Mouse (Mus musculus): ENCODE data around the gene Rnf38. TPM values are rescaled to one million over a fixed set of nuclear protein-coding genes. Genes with fewer than 3 reads are reported as not detected.

Rnf38 gene
- total RNA-seq, 2 experiments from 2014 or later: 111 to 113 TPM

DNA sequence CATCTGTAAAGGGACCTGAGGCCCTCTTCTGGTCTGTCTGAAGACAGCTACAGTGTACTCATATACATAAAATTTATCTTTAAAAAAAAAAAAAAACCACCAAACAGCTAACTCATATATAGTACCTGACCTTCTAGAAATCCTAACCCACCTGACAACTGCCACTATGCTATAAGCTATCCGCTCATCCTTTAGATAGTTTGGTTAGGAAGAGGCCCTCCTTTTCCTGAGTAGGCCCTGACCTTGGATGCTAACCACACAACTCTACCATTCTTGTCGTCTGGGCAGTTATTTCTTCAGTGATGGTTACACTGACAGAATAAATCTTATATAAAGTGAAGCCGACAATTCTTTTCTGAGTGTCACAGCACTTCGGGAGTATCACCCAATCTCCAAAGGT, 80.7 kb downstream of the Rnf38 start:
- intact Hi-C loops (cut with DNase I): no loop called here
- DNase-seq: no peak

DNA sequence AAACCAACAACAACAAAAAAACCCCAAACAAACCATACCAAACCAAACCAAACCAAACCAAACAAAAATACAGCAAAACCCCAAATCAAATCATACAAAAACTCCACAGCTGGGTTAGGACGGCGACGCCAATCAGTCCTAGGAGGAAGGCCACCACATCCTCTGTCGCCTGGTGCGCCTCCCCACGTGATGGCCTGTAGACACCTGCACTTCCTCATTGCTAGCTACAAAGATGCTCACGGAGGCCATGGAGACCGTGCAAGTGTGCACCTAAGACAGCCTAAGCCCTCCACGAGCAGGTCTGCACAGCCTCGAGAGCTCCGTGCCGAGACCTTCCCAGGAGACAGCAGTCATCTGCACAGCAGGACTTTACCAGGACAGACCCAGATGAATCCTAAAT, 106.8 kb downstream of the Rnf38 start:
- DNase-seq: no peak
- intact Hi-C loops (cut with DNase I): no loop called here

DNA sequence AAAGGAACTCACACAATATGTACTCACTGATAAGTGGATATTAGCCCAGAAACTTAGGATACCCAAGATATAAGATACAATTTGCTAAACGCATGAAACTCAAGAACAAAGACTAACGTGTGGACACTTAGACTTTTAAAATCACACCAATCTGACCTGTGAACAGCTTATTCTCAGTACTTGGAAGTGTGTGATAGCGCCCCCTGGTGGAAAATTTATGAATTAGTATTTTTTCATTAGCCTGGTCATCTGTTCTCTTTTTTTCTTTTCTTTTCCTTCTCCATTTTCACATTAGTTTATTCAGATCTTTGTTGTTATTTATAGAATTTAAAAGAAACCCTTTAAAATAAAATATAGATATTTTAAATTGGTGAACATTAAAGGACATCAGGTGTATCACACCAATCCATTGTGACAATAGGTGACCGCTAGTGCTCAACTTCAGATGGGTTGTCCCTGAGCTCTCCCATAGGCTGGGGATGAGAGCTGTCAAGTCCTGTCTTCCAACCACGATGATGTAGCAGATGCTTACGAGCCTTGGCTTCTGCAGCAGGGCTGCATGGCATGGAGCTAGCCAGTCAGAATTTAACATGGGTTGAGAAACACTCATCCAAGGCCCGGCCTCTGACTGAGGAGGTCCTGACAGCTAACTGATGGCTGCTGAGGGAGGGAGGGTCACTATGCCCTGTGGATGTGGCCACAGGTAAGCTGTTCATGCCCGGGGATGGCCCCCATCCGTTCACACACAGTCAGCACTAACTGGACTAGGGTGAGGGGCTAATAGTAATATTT, 114.0 kb downstream of the Rnf38 start:
- intact Hi-C loops (cut with DNase I): no loop called here
- DNase-seq: no peak

DNA sequence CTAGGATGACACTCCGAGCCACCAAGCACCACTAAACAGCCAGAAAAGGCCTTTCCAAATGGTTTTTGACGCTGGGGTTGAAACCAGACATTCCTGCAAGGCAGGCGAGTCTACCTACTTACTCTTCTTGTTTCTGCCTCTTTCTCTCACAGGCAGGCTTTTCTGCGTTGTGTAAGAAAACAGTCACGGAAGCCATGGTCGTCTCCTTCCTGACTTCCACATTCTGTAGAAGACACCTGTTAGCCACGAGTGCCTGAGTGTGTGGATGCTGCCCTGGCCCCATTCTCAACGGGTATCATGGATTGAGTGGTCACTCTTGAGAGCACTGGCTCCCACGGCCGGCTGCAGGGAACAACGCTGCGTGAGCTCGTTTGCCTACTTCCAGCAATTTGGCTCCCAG, 118.5 kb downstream of the Rnf38 start:
- DNase-seq: no peak
- intact Hi-C loops (cut with DNase I): no loop called here

GRCm38 (mm10) chr4:44113393-44114138, 120.0 kb downstream of the Rnf38 start:
- no peak for DNase-seq
- intact Hi-C loops (cut with DNase I): loop anchor here (5.0 kb wide), 1 partner anchor 36 kb away; no protein-coding TSS in a partner anchor

GRCm38 (mm10) chr4:44112741-44113140, 120.8 kb downstream of the Rnf38 start:
- intact Hi-C loops (cut with DNase I): loop anchor here (5.0 kb wide), 1 partner anchor 35 kb away; no protein-coding TSS in a partner anchor
- no peak for DNase-seq

DNA sequence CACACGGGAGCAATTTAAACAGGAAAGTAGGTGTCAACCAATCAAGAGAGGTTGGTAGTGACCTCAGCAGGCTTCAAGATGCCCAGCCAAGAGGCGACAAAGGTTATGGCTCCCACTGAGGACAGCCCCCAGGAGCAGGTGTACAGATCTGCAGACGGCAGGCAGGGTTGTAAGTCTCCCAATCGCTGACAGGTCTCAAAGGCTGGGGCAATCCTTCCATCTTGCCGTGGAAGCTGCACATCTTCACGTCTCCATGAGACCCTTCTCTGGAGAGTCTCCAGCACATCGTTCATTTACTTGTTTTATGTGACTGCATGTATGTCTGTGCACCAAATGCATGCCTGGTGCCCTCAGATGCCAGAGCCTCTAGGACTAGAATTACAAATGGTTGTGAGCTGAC, 122.8 kb downstream of the Rnf38 start:
- DNase-seq: no peak
- intact Hi-C loops (cut with DNase I): loop anchor here (5.0 kb wide), 1 partner anchor 33 kb away; no protein-coding TSS in a partner anchor

DNA sequence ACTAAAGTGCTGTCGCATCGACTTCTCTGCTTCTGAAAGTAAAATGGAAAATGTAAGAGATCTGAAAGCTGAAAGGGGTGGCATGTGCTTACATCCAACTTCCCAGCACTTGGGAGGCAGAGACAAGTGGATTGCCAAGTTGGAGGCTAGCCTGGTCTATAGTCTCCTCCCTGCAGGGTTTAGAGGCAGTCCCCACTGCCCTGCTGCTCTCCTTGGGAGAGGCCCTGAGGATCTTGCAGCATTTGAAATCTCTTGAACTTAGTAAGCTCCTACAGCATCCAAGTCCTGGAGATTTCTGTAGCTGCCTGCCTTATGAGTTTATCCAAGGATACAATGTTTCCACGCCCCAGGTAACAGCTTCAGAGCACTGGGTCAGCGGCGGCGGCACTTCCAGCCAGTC, 125.3 kb downstream of the Rnf38 start:
- intact Hi-C loops (cut with DNase I): no loop called here
- no peak for DNase-seq

- DNase-seq: no peak
- intact Hi-C loops (cut with DNase I): no loop called here
Measured at GRCm38 (mm10) chr4:44107339-44107738, 126.2 kb downstream of the Rnf38 start.

DNA sequence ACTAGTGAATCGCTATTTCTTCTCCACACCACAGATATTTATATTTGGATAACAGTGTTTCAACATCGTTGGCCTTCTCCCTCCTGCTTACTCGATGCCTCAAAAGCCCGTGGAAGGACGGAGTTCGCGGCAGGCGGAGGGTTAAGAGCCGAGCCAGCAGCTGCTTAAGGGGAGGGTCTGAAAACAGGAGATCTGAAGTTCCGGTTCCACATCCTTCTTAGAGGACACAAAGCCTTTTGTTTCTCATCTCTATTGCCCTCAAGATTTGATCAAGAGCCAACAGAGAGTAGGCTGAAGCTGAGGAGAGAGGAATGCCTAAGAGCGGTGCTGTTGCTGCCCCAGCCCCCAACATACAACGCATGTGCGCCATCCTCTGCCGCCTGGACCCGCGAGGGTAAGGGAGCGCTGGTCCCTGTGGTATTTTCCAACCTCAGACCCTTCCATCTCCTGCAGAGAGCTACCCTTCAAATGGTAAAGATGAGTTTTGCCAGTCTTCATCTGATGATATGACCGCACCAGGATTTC, 127.2 kb downstream of the Rnf38 start:
- no peak for DNase-seq
- intact Hi-C loops (cut with DNase I): no loop called here

- no peak for DNase-seq
- intact Hi-C loops (cut with DNase I): no loop called here
Measured at GRCm38 (mm10) chr4:44104195-44104917, 129.2 kb downstream of the Rnf38 start.

- DNase-seq: no peak
- intact Hi-C loops (cut with DNase I): no loop called here
Measured at GRCm38 (mm10) chr4:44103620-44104019, 130.0 kb downstream of the Rnf38 start.

DNA sequence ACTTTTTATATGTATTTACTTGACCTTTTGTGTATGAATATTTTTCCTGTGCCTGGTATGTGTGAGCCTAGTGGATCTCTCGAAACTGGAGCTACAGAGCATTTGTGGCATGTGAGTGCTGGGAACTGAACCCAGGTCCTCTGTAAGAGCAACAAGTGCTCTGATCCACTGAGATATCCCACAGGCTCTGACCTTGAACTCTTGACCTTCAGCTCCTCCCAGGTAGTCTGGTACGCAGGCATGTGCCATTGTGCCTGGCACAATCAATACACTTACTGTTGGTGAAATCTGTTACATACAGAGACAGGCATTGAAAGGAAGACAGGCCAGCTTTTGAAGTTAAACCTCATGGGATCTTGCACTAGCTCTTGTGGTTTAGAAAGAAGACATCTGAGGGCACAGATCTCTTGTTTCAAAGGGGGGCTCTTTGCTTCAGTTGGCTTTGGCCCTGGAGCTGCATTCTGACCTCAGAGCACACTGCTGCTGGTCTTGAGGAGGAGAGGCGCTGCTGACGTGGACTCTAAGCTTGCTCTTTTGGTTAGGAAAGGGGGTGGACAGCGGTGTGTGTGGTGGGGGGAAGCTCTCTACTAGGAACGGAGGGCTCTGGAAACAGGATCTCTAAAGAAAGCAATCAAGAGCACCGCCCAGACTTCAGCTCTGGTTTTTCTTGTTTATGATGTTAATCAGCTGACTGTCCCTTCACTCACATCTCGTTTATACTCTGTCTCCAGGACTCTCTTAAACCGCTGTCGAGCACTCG, 135.8 kb downstream of the Rnf38 start:
- no peak for DNase-seq
- intact Hi-C loops (cut with DNase I): no loop called here

DNA sequence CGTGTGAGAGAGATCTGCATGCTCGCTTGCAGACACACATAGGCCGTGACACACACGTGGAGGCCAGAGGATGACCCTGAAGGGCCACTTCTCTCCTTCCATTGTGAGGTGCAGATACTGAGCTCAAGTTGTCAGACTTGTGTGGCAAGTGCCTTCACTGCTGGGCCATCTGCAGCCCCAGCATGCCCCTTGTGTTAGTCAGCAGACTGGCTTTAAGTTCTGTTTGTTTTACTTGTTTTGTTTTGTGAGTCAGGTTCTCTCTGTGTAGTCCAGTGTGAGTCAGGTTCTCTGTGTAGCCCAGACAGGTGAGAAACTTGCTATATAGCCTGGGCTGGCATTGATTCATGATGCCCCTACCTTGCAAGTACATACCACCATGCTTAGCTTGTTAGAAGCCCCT, 139.1 kb downstream of the Rnf38 start:
- no peak for DNase-seq
- intact Hi-C loops (cut with DNase I): no loop called here

DNA sequence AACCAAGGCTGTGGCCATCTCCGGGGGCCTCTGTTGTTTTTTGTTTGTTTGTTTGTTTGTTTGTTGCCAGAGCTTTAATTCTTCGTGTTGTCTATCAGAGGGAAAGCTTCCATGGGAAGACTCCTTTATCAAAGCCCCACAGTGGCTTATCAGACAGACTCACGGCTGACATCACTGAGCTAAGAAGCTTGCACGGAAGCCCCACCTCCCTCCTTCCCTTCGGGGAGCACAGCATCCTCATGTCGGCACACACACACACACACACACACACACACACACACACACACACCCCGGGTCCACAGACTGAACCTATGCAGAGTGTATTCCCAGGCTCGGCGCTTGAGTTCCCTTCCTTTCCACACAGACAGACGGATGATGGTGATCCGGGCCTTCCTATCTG, 141.2 kb downstream of the Rnf38 start:
- no peak for DNase-seq

DNA sequence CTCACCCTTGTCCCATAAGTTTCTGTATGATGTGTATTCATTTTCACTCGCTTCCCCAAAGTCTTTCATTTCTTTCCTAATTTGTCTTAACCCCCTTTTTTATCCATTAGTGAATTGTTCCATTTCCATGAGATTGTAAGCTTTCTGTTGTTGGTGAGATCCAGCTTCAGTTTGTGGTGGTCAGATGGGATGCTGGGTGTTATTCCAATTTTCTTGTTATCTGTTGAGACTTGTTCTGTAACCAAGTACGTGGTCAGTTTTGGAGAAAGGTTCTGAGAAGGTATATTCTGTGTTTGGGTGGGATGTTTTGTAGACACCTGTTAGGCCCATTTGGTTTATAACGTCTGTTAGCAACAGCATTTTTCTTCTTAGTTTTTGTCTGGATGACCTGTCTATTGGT, 148.0 kb downstream of the Rnf38 start:
- no peak for DNase-seq
- intact Hi-C loops (cut with DNase I): no loop called here

More for the DNA sequence above, 141.2 kb downstream of the Rnf38 start:
- intact Hi-C loops (cut with DNase I): no loop called here

- intact Hi-C loops (cut with DNase I): no loop called here
- DNase-seq: no peak
Measured at GRCm38 (mm10) chr4:44084602-44085325, 148.8 kb downstream of the Rnf38 start.

DNA sequence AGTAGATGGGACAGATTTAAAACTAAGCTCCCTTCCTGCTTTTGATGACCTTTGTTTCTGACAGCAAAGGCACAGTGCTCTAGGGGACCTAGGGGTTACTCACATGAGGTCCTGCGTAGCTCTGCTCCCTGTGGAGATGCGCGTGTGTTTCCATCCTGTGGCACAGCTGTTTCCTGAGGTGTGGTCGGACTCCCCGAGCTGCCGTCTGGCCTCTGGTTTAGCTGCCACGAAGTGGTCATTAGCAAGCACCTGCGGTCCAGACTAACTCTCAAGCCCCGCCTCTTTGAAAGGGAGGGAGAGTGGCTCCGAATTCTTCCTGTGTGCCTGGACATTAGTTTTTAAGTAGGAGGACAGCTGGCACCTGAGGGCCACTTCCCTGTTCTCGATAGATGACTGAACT, 149.6 kb downstream of the Rnf38 start, which contains the start of gene Gne:
Gene Gne, minus strand, starts transcription at position 233 of the 400 bp plus-strand sequence.
- no peak for DNase-seq
- intact Hi-C loops (cut with DNase I): no loop called here

DNA sequence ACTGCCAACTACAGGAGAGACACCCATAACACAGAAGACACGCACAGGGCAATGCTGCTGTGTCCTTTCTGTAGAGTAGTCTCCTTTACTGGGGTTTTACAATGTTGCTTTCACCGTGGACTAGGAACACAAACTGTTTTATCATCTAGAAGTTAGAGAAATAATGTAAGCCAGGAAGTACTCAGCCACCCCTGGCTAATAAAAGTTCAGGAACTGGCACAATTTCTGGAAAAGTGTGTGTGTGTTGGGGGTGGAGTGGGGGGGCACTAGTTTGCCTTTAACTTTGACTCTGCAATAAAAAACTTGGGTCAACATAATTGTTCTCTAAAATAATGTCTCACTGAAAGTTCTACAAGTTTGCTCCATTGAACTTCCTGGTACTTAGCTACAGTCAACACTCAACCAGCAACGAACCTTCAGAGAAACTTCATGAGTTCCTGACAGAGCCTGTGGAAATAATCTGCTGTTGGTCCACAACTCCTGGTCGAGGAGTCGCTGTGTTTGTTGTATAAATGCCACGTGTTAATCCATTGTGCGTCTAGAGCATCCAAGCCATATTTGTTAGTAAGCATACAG, 155.1 kb downstream of the Rnf38 start:
- intact Hi-C loops (cut with DNase I): loop anchor here (5.0 kb wide), 1 partner anchor 34 kb away; no protein-coding TSS in a partner anchor
- no peak for DNase-seq

Measured in left cerebral cortex, postnatal 4 days (tissue).